Mouse (Mus musculus) lung, adult 2 months (tissue): ENCODE measurements around the gene Art4. TPM values are rescaled to one million over a fixed set of nuclear protein-coding genes. Genes with fewer than 3 reads are reported as not detected.

Source experiments
- DNase-seq: peaks from one replicate; pipeline ENCODE4 v3.0.0; 2022
- H3K4me1 ChIP-seq: fragments of 200-500 bp; 2 replicates; pipeline ENCODE4 v1.6.1; 2011; ENCODE audit warnings: low read length; ENCODE audit not compliant: control insufficient read depth, insufficient read depth
- H3K4me3 ChIP-seq: fragments of 200-500 bp; replicated peaks from 2 replicates; pipeline ENCODE3; 2011; ENCODE audit warnings: low read depth, mild to moderate bottlenecking, control low read depth, low read length; ENCODE audit errors: extremely low read depth
- CTCF ChIP-seq: fragments of 200-500 bp; IDR thresholded peaks from 2 replicates; pipeline ENCODE4 v1.5.1; 2011; ENCODE audit warnings: mild to moderate bottlenecking, low read length, control low read depth; ENCODE audit not compliant: insufficient read depth
- POLR2A ChIP-seq: fragments of 200-500 bp; IDR thresholded peaks from 2 replicates; pipeline ENCODE4 v1.6.1; 2011; ENCODE audit warnings: low read depth, mild to moderate bottlenecking, control low read depth, low read length, borderline replicate concordance; ENCODE audit errors: extremely low read depth
- WGBS: fragments of 180-500 bp; shearing (Covaris S2); methylation state at CpG from one replicate; pipeline ENCODE4 v1.1.7; 2018; 5-methylcytosine and 5-hydroxymethylcytosine counted together
- polyA plus RNA-seq: library from polyadenylated mRNA; depleted of rRNA; stranded (reverse); fragments of >200 nt; gene quantifications from 2 replicates; pipeline ENCODE4 v1.2.3, GENCODE M21; 2012

Art4 gene
- polyA plus RNA-seq, 1 experiment = 10.3 TPM

- 34% methylated on average over 4 of the region's 4 CpGs for WGBS
- H3K4me1 ChIP-seq = peaks cover 3% of the 10 kb centered on the region
- H3K4me3 ChIP-seq = peak overlapping the region; percentile 45
- DNase-seq = no peak
- TF ChIP-seq CTCF (no peak), POLR2A (no peak)
These were observed 28.9 kb downstream of the Art4 start for GRCm38 (mm10) chr6:136828681-136829080.

GRCm38 (mm10) chr6:136827881-136828561 lies 29.5 kb downstream of the Art4 start, which contains the start of gene Wbp11:
Gene Wbp11, minus strand, starts transcription at chr6:136828233.
- Histone ChIP-seq H3K4me3 (peak within 1 kb of the TSS; percentile 85), H3K4me1 (peaks cover 3% of the 10 kb centered on the region)
- 1% methylated on average over 45 of the region's 45 CpGs for WGBS
- DNase-seq = peak; percentile 94
- TF ChIP-seq POLR2A (peak; percentile 78; the same call in 1 of the 2 replicates), CTCF (peak; percentile 25; the same call in 1 of the 2 replicates)

GRCm38 (mm10) chr6:136827516-136827880 lies 30.0 kb downstream of the Art4 start, which contains the start of gene BC049715:
Gene BC049715, plus strand, starts transcription at chr6:136827626.
- peaks cover 3% of the 10 kb centered on the region for H3K4me1 ChIP-seq
- no peak for DNase-seq
- under 1% methylated on average over 34 of the region's 34 CpGs for WGBS
- TF ChIP-seq CTCF = no peak
- no peak for TF ChIP-seq POLR2A
- H3K4me3 ChIP-seq = peak within 1 kb of the TSS; percentile 85

GRCm38 (mm10) chr6:136827116-136827515 lies 30.4 kb downstream of the Art4 start:
- H3K4me3 ChIP-seq = peak overlapping the region; percentile 85
- TF ChIP-seq POLR2A (no peak), CTCF (no peak)
- no peak for DNase-seq
- peaks cover 3% of the 10 kb centered on the region for H3K4me1 ChIP-seq
- WGBS = 8% methylated on average over 7 of the region's 7 CpGs

GRCm38 (mm10) chr6:136824987-136825386 lies 32.5 kb downstream of the Art4 start:
- no peak for DNase-seq
- TF ChIP-seq CTCF = no peak
- no peak for TF ChIP-seq POLR2A
- no peak overlapping the region for H3K4me3 ChIP-seq
- H3K4me1 ChIP-seq = peaks cover 3% of the 10 kb centered on the region
- WGBS = 87% methylated on average over 8 of the region's 8 CpGs

- TF ChIP-seq CTCF (no peak), POLR2A (no peak)
- Histone ChIP-seq H3K4me1 (no peaks in the 10 kb centered on the region), H3K4me3 (no peak overlapping the region)
- no peak for DNase-seq
- WGBS = 90% methylated on average over 18 of the region's 18 CpGs
These were observed 36.4 kb downstream of the Art4 start for GRCm38 (mm10) chr6:136821086-136821485.

GRCm38 (mm10) chr6:136820381-136820780 lies 37.2 kb downstream of the Art4 start:
- DNase-seq = no peak
- TF ChIP-seq CTCF (no peak), POLR2A (no peak)
- 91% methylated on average over 21 of the region's 21 CpGs for WGBS

GRCm38 (mm10) chr6:136817549-136817948 lies 40.0 kb downstream of the Art4 start:
- Histone ChIP-seq H3K4me3 (no peak overlapping the region), H3K4me1 (no peaks in the 10 kb centered on the region; the same call in 1 of the 2 replicates)
- no peak for DNase-seq
- no peak for TF ChIP-seq POLR2A
- no peak for TF ChIP-seq CTCF
- 95% methylated on average over 3 of the region's 3 CpGs for WGBS

More at GRCm38 (mm10) chr6:136820381-136820780, 37.2 kb downstream of the Art4 start:
- no peak overlapping the region for H3K4me3 ChIP-seq
- no peaks in the 10 kb centered on the region for H3K4me1 ChIP-seq

GRCm38 (mm10) chr6:136816826-136817225 lies 40.7 kb downstream of the Art4 start:
- Histone ChIP-seq H3K4me3 (no peak overlapping the region), H3K4me1 (no peaks in the 10 kb centered on the region; the same call in 1 of the 2 replicates)
- DNase-seq = no peak
- no peak for TF ChIP-seq CTCF
- TF ChIP-seq POLR2A = no peak
- WGBS = 93% methylated on average over 21 of the region's 21 CpGs

- TF ChIP-seq CTCF = no peak
- no peak for TF ChIP-seq POLR2A
- DNase-seq = no peak
- Histone ChIP-seq H3K4me1 (no peaks in the 10 kb centered on the region; the same call in 1 of the 2 replicates), H3K4me3 (no peak overlapping the region)
- WGBS = 81% methylated on average over 7 of the region's 7 CpGs
These were observed 42.2 kb downstream of the Art4 start for GRCm38 (mm10) chr6:136815381-136815780.
